Mouse (Mus musculus) hindlimb bud, embryonic 11.5 days (tissue): ENCODE data around the gene Sptbn1.

Experiments
- DNase-seq: peaks from one replicate; pipeline ENCODE4 v3.0.0-alpha.2; 2012; ENCODE audit warnings: low read depth, low spot score; ENCODE audit errors: extremely low spot score

Sptbn1 gene

GRCm38 (mm10) chr11:30267892-30268647 is at the start of gene Sptbn1:
Gene Sptbn1 (minus strand): TSS chr11:30268175.
- no peak for DNase-seq

- DNase-seq: no peak
These were observed 26.3 kb upstream of the Sptbn1 start for GRCm38 (mm10) chr11:30294279-30294678.

GRCm38 (mm10) chr11:30292221-30293160 is 24.5 kb upstream of the Sptbn1 start:
- no peak for DNase-seq

GRCm38 (mm10) chr11:30291155-30291554 is 23.2 kb upstream of the Sptbn1 start:
- DNase-seq: no peak

GRCm38 (mm10) chr11:30289470-30290431 is 21.8 kb upstream of the Sptbn1 start:
- no peak for DNase-seq

GRCm38 (mm10) chr11:30288075-30288474 is 20.1 kb upstream of the Sptbn1 start:
- no peak for DNase-seq

GRCm38 (mm10) chr11:30283710-30284109 is 15.7 kb upstream of the Sptbn1 start:
- DNase-seq: no peak

GRCm38 (mm10) chr11:30281096-30281495 is 13.1 kb upstream of the Sptbn1 start:
- no peak for DNase-seq

GRCm38 (mm10) chr11:30279278-30279677 is 11.3 kb upstream of the Sptbn1 start:
- no peak for DNase-seq

GRCm38 (mm10) chr11:30275436-30276031 is 7.6 kb upstream of the Sptbn1 start:
- DNase-seq: no peak

- no peak for DNase-seq
These were observed 1.5 kb upstream of the Sptbn1 start for GRCm38 (mm10) chr11:30269524-30269923.

GRCm38 (mm10) chr11:30268648-30269375 is 837 bp upstream of the Sptbn1 start:
- peak; percentile 16 for DNase-seq

- DNase-seq: no peak
These were observed 711 bp downstream of the Sptbn1 start for GRCm38 (mm10) chr11:30267036-30267891.

- DNase-seq: no peak
These were observed 1.3 kb downstream of the Sptbn1 start for GRCm38 (mm10) chr11:30266691-30267035.

GRCm38 (mm10) chr11:30265666-30266065 is 2.3 kb downstream of the Sptbn1 start:
- DNase-seq: no peak

- no peak for DNase-seq
These were observed 4.3 kb downstream of the Sptbn1 start for GRCm38 (mm10) chr11:30263627-30264026.

- DNase-seq: no peak
These were observed 9.1 kb downstream of the Sptbn1 start for GRCm38 (mm10) chr11:30258739-30259350.

GRCm38 (mm10) chr11:30257812-30258211 is 10.2 kb downstream of the Sptbn1 start:
- no peak for DNase-seq
